In the genomic region with DNA sequence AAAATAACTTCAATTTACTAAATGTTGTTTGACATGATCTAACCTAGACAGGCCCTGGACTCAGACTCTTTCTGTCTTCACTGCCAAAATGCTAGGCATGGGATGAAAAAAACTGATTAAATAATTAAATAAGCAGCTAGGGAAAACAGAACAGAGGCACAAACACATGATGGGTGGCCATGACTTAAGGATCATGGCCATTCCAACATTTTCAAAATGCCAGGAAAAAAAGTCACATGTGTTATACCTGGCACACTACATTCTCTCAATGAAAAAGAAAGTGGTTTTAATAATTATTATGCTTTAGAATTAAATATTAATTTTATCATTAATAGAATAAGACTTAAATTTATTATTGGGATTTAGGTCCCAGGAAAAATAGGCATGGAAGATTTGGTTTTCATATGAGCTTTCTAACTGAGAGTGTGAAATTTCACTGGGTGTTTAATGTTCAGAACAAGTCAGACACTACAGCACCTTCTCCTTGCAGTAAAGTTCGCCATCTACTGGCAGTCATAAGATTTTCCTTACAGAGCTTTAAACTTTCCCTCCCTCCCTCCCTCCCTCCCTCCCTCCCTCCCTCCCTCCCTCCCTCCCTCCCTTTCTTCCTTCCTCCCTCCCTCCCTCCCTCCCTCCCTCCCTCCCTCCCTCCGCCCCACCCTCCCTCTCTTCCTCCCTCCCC, we compare ENCODE assay signal across 9 mouse cellular contexts. TPM values are rescaled to one million over a fixed set of nuclear protein-coding genes. Genes with fewer than 3 reads are reported as not detected.
DNase-seq lines count a peak whose midpoint lies in the region; ATAC-seq and TF ChIP-seq lines count a peak whose summit lies in the region.
"Had no signal": no experiment of that assay in that cellular context is flagged by ENCODE, and none has a peak within 500 bp of the region (broad histone marks: within the 10 kb centered on the region; RNA-seq: fewer than 3 reads in every experiment).

No protein-coding gene starts in this region.

- no peaks in the 10 kb centered on the region for H3K27me3 ChIP-seq in liver, embryonic 11.5 days (replicated peaks; ENCODE audit: control insufficient read depth, insufficient read depth, low read length)

- peak; percentile 62; the same call in 1 of the 2 replicates for ATAC-seq in liver, embryonic 11.5 days (replicated peaks; ENCODE audit: low FRiP score)

- TF ChIP-seq CTCF in lung, adult 2 months (IDR thresholded peaks at IDR 0.05; ENCODE audit: insufficient read depth, low read length): no peak

- TF ChIP-seq POLR2A in lung, adult 2 months (IDR thresholded peaks at IDR 0.05; ENCODE audit: borderline replicate concordance, extremely low read depth, low read depth, low read length): no peak

- no peaks in the 10 kb centered on the region for H3K9me3 ChIP-seq in liver, embryonic 11.5 days (ENCODE audit: control insufficient read depth, low read length)

- no peak overlapping the region for H3K4me2 ChIP-seq in liver, embryonic 11.5 days

- no peak overlapping the region for H3K4me3 ChIP-seq in liver, embryonic 11.5 days (ENCODE audit: low read depth, low read length)
- H3K4me3 ChIP-seq in lung, adult 2 months (replicated peaks; ENCODE audit: extremely low read depth, low read depth, low read length): no peak overlapping the region

- H3K4me1 ChIP-seq in liver, embryonic 11.5 days (replicated peaks; ENCODE audit: control insufficient read depth, insufficient read depth, low read length): no peaks in the 10 kb centered on the region
- H3K4me1 ChIP-seq in lung, adult 2 months (ENCODE audit: control insufficient read depth, insufficient read depth, low read length): no peaks in the 10 kb centered on the region

- H3K9ac ChIP-seq in liver, embryonic 11.5 days (ENCODE audit: low read depth, low read length): no peak overlapping the region

- no peaks in the 10 kb centered on the region for H3K36me3 ChIP-seq in liver, embryonic 11.5 days (ENCODE audit: control insufficient read depth, insufficient read depth, low read length)

- 0% methylated on average over 1 of the region's 2 CpGs for WGBS in liver, embryonic 11.5 days
- WGBS in lung, adult 2 months: 20% methylated on average over 1 of the region's 2 CpGs

- peak; percentile 15 to 20 for DNase-seq in cerebellum, postnatal 14 days
- DNase-seq in cerebellum, adult 11-12 months: no peak
- peak; percentile 8 for DNase-seq in right cerebral cortex, adult 18-20 months
- no peak for DNase-seq in right cerebral cortex, postnatal 14 days
- DNase-seq in liver, embryonic 11.5 days (ENCODE audit: low spot score): no peak
- DNase-seq in telencephalon, adult 2 months (ENCODE audit: low read depth, low spot score): peak; percentile 23
- DNase-seq in lung, adult 2 months: no peak
- DNase-seq in urinary bladder, postnatal 4 days (ENCODE audit: low spot score in 2 of 2): no peak

- H3K27ac ChIP-seq in liver, embryonic 11.5 days (ENCODE audit: low read depth, low read length): no peak overlapping the region

RNA-seq across cellular contexts. Expression of a gene that starts 36.6 kb away (rescaled TPM):
- 0.07 and 0.10 TPM in 2 replicates for polyA plus RNA-seq in liver, embryonic 11.5 days (2014; fragmentation: Nextera tagmentation; extraction: Ambion mirVana)
- 0.23 and 0.32 TPM in 2 replicates for polyA plus RNA-seq in lung, adult 2 months (2012; rRNA removed)
- polyA plus RNA-seq: liver, embryonic 16.5 days had no signal

Comparison
In these comparisons a context has a peak if more than half of its experiments do, and no peak if none do; other contexts are left out.
1. DNase-seq: peak in cerebellum, postnatal 14 days (2 of 2), right cerebral cortex, adult 18-20 months (single experiment) and telencephalon, adult 2 months (single experiment); none in cerebellum, adult 11-12 months (single experiment), right cerebral cortex, postnatal 14 days (single experiment), liver, embryonic 11.5 days (single experiment), lung, adult 2 months (single experiment) and urinary bladder, postnatal 4 days (0 of 2).